Mouse (Mus musculus) fibroblast of lung, adult 2 months (primary cell): ENCODE measurements around the gene Hspa2.
A peak's percentile ranks its signal among the peaks of the same experiment; 100 is the strongest.

Source experiments
- DNase-seq: peaks from one replicate; pipeline ENCODE4 v3.0.0-alpha.2; 2011; ENCODE audit warnings: low read depth

Gene Hspa2

DNA sequence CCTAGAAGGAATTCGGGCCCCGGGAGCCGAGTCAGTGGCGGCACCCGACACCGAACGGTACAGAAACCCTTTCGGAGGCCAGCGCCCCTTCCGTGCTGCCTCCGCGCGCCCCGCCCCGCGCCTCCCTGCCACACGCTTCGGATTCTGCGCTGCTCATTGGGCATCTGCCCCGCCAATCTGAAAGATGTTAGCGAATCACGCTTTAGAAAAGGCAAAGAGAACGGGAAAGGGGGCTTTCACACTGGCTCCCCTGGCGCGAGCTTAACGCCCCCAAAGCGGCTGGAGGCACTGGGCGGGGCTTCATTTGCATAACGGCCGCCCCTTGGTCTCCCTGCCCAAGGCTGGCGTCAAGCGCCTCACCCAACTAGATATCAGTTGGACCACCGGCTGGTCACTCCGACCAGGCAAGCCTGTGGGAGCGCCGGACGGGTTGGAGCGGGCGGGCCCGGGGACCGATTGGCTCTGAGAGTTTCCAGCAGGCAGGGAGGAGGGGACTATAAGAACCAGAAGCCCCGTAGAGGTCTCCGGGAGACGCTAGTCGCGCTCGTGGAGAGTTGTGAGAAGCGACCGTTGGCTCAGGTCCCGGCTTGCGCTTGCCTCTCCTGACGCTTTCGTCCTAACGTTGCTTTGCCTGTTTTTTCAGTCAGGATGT, at the start of gene Hspa2:
Hspa2 (plus strand) TSS at position 291 of the 652 bp plus-strand sequence.
- DNase-seq = peak; percentile 99

DNA sequence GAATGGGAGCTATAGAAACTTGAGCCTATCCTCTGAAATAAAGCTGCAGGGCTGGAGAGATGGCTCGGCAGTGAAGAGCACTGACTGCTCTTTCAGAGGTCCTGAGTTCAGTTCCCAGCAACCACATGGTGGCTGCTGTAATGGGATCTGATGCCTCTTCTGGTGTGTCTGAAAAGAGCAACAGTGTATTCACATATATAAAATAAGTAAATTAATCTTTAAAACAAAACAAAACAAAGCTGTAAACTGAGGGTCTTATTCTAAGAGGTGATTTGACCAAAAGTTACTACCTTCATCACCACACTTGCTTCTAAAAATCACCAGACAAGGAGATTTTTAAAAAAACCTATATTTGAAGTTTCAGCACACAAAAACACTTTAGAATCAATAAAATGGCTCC, 43.1 kb upstream of the Hspa2 start:
- DNase-seq = no peak

GRCm38 (mm10) chr12:76361405-76362302, 42.3 kb upstream of the Hspa2 start:
- no peak for DNase-seq

DNA sequence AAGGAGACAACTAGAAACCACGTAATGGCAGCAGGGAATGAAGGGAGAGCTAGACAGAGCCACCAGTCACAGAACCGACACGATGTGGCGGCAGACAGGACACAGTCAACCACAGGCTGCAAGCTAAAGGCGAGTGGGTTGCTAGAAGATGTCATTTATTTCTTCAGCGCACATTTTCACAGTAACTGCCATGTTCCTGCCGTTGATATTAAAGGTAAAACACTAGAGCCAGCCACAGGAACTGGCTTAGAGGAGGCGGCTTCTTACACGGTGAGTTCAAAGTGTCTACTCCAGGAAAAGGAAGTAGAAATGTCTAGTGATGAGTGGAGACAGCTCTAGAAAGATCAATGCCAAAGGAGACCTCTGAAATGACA, 41.7 kb upstream of the Hspa2 start:
- no peak for DNase-seq

GRCm38 (mm10) chr12:76366276-76366675, 37.7 kb upstream of the Hspa2 start:
- DNase-seq = no peak

DNA sequence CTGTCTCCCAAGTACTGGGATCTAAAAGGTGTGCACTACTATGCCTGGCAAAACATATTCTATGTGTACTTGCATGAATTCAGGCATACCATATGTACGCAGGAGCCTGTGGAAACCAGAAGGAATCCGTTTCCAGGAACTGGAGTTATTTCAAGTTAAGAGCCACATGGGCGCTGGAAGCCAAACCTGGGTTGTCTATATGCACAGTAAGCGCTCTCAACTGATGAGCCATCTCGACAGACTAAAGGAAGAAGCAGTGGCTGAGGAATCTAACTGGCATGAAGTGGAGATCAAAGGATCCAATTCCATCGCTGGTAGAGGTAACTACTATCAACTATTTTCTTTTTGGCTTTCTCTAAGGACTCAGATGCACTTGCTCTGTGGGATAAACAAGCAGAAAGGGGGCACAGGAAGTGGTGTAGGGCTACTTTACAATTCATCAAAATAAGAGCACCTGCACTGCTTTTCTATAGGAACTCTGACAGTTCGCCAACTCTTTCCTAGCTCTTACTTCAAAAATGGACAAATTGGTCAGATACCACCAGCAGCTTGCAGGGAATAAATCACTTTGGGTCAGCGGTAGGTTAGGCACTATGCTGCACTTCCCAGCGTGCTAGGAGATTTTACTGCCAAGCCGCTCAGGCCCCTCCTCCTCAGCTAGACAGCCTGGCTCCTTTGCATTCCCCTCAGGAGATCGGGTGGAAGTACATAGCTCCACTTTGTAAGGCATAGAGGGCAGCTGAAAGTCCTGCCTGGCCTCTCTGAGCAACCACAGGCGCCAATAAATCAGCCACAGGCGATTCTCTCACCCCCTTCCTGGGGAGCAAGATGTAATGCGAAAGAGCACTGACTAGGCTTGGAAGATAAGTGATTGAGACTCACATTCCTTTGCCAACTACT, 36.6 kb upstream of the Hspa2 start:
- no peak for DNase-seq

GRCm38 (mm10) chr12:76368201-76368789, 35.7 kb upstream of the Hspa2 start:
- DNase-seq = no peak

GRCm38 (mm10) chr12:76368790-76369205, 35.2 kb upstream of the Hspa2 start:
- DNase-seq = no peak

DNA sequence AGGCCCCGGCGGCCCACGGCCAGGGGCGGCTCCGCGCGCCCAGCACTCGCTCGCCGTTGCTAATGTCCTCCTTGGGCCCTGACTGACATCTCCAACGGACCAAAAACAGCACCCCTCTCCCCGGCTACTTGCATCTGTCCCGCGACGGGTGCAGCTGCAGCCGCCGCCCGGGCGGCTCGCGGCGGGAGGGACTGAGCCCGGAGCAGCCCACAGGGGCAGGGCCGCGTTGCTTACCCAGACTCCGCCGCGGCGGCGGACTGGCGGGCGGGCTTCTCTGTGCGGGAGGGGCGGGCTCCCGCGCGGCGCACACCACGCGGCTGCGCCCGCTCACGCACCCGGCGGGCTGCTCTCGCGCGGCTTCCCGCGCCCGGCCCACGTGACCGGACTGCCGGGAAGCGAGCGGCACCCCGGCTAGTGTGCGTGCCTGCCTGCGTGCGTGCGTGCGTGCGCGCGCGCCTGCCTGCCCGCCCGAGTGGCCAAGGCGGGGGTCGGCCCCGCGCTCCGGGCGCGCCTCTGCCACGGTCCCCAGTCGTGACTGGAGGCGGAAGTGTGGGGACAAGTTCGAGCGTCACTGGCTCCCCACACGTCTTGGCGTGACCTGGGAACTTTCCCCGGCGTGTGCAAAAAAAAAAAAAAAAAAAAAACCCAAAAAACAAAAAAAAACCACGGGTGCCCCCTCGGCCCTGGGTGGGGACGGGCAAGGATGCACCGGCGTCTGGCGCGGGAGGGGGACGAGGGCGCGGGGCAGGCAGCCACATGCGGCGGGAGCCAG, 34.6 kb upstream of the Hspa2 start, which contains the start of gene Zbtb25:
Zbtb25 (minus strand) TSS at position 397 of the 772 bp plus-strand sequence.
- no peak for DNase-seq

DNA sequence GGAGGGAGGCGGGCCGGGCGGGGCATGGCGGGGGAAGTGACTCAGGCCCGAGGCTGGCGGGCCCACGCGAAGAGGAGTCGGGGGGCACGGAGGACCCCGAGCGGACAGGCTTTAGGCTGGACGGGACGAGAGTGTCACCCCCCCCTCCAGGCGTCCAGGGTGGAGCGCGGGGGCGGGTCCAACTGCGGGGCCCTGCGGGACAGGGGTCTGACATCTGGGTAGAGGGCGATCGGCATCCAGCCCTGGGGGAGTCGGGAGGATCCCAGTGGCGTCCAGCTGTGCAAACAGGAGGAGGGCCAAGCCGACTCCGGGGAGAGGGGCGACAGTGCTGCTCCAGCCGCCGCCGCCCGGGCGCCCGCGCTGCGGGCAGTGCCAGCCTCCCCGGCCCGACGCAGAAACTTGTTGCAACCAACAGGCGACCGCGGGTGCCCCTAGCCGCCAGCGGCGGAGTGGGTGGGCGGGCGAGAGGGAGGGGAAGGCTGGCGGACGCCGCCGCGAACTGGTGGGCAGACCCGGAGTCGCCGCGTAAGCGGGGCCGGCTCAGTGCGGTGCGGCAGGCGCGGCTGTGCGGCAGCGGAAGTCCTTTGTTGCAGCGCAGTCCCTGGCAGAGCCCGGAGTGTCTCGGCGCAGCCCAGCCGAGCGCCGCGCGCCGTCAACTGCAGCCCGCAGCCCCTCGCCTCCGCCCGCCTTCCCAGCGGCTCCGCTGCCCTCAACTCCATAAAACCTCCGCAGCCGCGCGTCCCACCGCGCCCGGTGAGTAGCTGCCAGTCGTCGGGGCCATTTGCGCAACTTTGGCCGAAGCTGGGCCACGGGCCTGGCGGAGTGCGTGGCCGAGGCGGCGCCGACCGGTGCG, 33.8 kb upstream of the Hspa2 start, which contains the start of gene Zbtb1:
Zbtb1 (plus strand) TSS at position 289 of the 853 bp plus-strand sequence.
- DNase-seq = no peak

DNA sequence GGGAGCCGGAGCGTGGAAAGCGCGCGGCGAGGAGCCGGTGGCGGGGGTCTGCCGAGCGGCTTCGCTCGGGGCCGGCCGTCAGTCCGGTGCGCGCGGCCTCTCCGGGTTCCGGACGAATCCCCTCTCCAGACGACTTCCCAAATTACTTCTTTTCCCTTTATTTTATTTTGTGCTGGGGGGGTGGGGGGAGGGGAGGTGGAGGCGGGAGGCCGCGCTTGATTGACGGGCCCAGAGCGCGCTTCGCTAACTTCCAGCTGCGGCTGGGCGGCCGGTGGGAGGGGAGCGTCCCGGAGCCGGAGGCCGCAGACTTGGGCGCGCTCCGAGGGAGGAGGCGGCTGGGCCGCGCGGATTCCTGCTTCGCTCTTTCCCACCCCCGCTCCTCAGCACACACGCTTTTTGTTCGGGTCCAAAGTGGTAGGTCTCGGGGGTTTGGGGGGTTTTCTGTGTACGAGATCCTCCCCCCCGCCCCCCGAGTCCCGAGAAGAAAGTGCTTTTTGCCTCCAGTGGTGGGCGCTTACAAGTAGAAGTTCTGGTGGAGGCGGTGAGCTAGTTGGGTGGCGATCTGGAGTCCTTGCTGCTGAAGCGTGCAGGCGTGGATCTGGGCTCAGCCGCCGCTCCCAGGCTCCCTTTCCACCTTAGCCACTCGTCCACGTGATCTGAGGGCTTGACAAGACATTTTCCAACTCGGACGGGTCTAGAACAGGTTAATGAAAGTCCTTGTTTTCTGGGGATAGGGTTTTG, 33.0 kb upstream of the Hspa2 start:
- no peak for DNase-seq

- no peak for DNase-seq
These were observed 31.9 kb upstream of the Hspa2 start for GRCm38 (mm10) chr12:76372046-76372445.

DNA sequence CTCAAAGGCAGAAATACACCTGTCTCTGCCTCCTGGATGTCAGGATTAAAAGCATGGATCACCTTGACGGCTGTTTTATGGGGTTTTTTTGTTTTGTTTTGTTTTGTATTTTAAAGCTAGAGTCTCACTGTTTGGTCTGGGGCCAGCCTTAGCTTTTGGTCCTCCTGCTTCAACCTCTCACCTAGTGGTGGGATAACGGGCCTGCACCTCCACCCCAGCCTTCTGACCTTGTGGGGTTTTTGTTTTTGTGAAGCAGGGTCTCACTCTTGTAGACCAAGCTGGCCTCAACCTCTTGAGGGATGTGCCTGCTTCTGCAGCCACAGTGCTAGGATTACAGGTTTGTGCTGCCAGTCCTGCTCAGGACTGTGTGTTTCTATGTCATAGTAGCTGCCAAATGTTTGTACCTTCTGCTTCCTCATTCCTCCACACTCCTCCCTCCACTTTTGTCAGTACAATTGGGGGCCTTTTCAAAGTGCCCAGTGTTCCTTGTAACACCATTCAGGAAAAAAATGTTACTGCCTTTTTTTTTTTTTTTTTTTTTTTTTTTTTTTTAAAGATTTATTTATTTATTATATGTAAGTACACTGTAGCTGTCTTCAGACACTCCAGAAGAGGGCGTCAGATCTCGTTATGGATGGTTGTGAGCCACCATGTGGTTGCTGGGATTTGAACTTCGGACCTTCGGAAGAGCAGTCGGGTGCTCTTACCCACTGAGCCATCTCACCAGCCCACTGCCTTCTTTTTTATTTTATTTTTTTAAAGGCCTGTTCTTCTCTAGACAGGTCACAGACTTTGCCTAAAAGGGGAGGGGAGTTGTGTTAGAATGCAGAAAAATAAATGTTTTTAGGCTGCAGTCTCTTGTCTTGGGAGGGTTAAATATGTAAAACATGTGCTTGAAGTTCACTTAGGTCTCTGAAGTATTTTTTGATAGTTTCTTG, 30.8 kb upstream of the Hspa2 start:
- DNase-seq = no peak

DNA sequence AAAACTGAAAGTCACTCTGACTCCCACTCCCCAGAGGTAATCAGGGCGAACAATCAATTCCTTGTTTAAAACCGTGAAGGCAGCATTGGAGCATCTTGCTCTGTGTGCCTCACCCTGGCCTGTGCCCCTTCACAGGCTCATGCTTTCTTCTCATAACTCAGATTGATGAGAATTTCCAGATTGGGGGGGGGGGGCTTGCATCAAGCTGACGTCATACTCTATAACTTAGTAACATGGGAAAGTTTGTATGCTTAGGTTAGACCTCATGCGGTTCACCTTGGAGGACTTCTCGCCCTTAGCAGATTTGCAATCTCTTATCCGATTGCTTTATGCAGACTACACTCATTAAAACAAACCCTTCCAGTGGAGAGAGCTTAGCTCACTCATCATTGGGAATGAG, 30.0 kb upstream of the Hspa2 start:
- no peak for DNase-seq

- no peak for DNase-seq
These were observed 29.1 kb upstream of the Hspa2 start for GRCm38 (mm10) chr12:76374911-76375310.

DNA sequence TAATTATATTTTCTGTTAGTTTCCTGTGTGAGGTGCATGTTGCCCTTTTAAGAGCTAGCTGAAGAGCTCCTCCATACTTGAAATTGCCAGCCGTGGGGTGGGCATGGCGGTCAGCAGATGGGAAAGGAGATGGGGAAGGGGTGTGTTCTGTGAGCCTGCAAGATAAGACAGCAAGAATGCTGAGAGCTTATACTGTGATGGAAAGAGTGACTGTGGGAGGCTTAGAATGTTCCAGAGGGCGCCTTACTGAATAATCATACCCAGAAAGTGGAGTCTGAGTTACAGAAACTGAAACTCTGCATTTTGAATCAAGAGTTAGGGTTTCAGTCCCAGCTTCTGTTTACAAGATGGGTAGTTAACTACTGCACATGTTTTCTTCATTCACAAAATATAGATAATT, 28.5 kb upstream of the Hspa2 start:
- no peak for DNase-seq

GRCm38 (mm10) chr12:76376649-76377048, 27.3 kb upstream of the Hspa2 start:
- no peak for DNase-seq

DNA sequence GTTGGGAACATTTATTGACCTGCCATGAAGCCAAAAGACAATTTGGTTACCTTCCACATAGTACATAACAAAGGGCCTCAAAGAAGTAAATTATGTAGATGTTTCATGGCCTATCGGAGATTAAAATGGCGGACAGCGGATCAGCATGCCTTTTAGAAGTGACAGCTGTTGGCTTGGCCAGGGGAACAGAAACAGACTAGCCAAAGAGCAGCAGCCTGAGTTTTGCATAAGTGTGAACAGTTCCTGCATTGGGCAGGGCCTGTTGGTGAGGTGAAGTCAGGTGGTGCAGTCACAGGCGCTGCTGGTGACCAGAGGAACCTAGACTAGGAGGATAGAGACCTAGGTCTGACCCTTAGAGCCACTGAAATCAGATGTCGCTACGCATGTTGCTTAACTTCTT, 26.9 kb upstream of the Hspa2 start:
- no peak for DNase-seq
